Mouse (Mus musculus) adrenal gland, adult 2 months (tissue): ENCODE measurements at regions not wholly inside any gene's neighbourhood (a gene's known extent, or its start where the extent isn't known, plus 50 kb on each side); places are given as distances from the start of the nearest gene placed in this dataset.

ENCODE experiments used
- DNase-seq: peaks from one replicate; pipeline ENCODE4 v3.0.0; 2021

- DNase-seq: no peak
Measured at GRCm38 (mm10) chr14:76822766-76823325, 213.7 kb upstream of the Ccdc122 start.

GRCm38 (mm10) chr14:76821892-76822291 lies 214.7 kb upstream of the Ccdc122 start:
- no peak for DNase-seq

GRCm38 (mm10) chr14:76821484-76821883 lies 215.1 kb upstream of the Ccdc122 start:
- no peak for DNase-seq

- DNase-seq: no peak
Measured at GRCm38 (mm10) chr14:76820989-76821388, 215.6 kb upstream of the Ccdc122 start.

- peak; percentile 81 for DNase-seq
Measured at GRCm38 (mm10) chr14:76819690-76820089, 216.9 kb upstream of the Ccdc122 start.

- DNase-seq: no peak
Measured at GRCm38 (mm10) chr14:76818256-76819010, 218.1 kb upstream of the Ccdc122 start.

- DNase-seq: peak; percentile 34
Measured at GRCm38 (mm10) chr14:76817189-76817772, 219.3 kb upstream of the Ccdc122 start.

GRCm38 (mm10) chr14:76816666-76817065 lies 219.9 kb upstream of the Ccdc122 start:
- no peak for DNase-seq

GRCm38 (mm10) chr14:76812155-76812875 lies 224.3 kb upstream of the Ccdc122 start:
- DNase-seq: no peak

GRCm38 (mm10) chr14:76810697-76811589 lies 225.6 kb upstream of the Ccdc122 start:
- no peak for DNase-seq

GRCm38 (mm10) chr14:76810041-76810440 lies 226.5 kb upstream of the Ccdc122 start:
- no peak for DNase-seq

GRCm38 (mm10) chr14:76809411-76809810 lies 227.2 kb upstream of the Ccdc122 start:
- DNase-seq: no peak

GRCm38 (mm10) chr14:76805151-76805785 lies 231.3 kb upstream of the Ccdc122 start:
- no peak for DNase-seq

GRCm38 (mm10) chr14:76804447-76805150 lies 232.0 kb upstream of the Ccdc122 start:
- DNase-seq: no peak

- DNase-seq: no peak
Measured at GRCm38 (mm10) chr14:76800181-76800580, 236.4 kb upstream of the Ccdc122 start.

GRCm38 (mm10) chr14:76799741-76800140 lies 236.8 kb upstream of the Ccdc122 start:
- no peak for DNase-seq

- DNase-seq: no peak
Measured at GRCm38 (mm10) chr14:76798925-76799428, 237.6 kb upstream of the Ccdc122 start.

GRCm38 (mm10) chr14:76798488-76798887 lies 238.1 kb upstream of the Ccdc122 start:
- no peak for DNase-seq

- no peak for DNase-seq
Measured at GRCm38 (mm10) chr14:76797518-76797917, 239.1 kb upstream of the Ccdc122 start.
